Mouse (Mus musculus): ENCODE data around the gene Elmod3. TPM values are rescaled to one million over a fixed set of nuclear protein-coding genes. Genes with fewer than 3 reads are reported as not detected.

Elmod3 gene
- polyA plus RNA-seq, 1 experiment = 6.3 TPM

- Histone ChIP-seq H3K4me1 (ENCODE audit: control insufficient read depth, insufficient read depth, low read length) (no peaks in the 10 kb centered on the region), H3K9me3 (replicated peaks; ENCODE audit: control insufficient read depth, insufficient read depth, low read length, poor library complexity, severe bottlenecking) (no peaks in the 10 kb centered on the region), H3K4me3 (ENCODE audit: low read depth, low read length) (no peak overlapping the region), H3K27me3 (ENCODE audit: control insufficient read depth, insufficient read depth, low read length, poor library complexity, severe bottlenecking) (no peaks in the 10 kb centered on the region), H3K27ac (ENCODE audit: insufficient read depth, low read length) (no peak overlapping the region), H3K36me3 (ENCODE audit: control insufficient read depth, insufficient read depth, low read length, poor library complexity, severe bottlenecking) (no peaks in the 10 kb centered on the region), H3K9ac (ENCODE audit: low read depth, poor library complexity, severe bottlenecking) (no peak overlapping the region)
- no peak for TF ChIP-seq CTCF (IDR thresholded peaks at IDR 0.05; ENCODE audit: low read depth, low read length)
- TF ChIP-seq EP300 (IDR thresholded peaks at IDR 0.05; ENCODE audit: insufficient read depth, low read depth, low read length) = no peak
- TF ChIP-seq POLR2A (IDR thresholded peaks at IDR 0.05; ENCODE audit: insufficient read depth, low read length) = no peak
These were observed 65.6 kb downstream of the Elmod3 start for GRCm38 (mm10) chr6:72532580-72532979.

DNA sequence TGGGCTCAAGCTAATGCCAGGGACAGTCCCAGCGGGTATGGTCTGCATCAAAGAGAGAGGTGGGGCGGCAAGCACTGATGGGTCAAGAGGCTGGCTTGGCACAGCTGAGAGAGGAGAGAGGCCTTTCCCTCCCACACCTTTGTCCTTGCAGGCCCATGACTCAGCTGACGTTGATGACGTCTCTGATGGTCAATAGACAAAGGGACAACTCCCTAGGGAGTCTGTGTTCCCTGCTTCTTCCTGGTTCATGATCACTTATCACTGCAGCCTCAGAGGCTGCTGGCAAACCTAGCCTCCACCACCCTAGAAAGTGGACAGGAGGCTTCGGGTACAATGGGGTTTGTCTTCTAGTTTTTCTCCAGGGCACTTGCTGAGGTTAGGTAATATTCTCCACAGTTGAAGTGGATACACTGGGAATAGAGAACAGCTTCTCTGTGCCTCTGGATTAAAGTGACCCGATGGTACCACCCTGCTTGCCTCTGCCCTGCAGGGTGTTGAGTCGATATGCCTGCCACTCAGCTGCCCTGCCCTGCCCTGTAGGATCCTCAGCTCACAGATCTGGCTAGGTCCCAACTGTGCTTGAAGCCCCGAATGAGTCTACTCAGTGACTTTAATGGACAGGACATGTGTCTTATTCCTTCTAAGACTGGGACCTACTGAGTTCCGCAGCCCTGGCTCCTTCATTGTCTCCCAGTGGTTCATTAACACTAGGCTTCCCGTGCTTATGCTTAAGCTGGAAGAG, 69.6 kb downstream of the Elmod3 start:
- H3K4me3 ChIP-seq (ENCODE audit: low read depth, low read length) = no peak overlapping the region
- H3K4me1 ChIP-seq (ENCODE audit: control insufficient read depth, insufficient read depth, low read length) = no peaks in the 10 kb centered on the region
- no peaks in the 10 kb centered on the region for H3K27me3 ChIP-seq (ENCODE audit: control insufficient read depth, insufficient read depth, low read length, poor library complexity, severe bottlenecking)
- H3K36me3 ChIP-seq (ENCODE audit: control insufficient read depth, insufficient read depth, low read length, poor library complexity, severe bottlenecking) = no peaks in the 10 kb centered on the region
- H3K9me3 ChIP-seq (replicated peaks; ENCODE audit: control insufficient read depth, insufficient read depth, low read length, poor library complexity, severe bottlenecking) = no peaks in the 10 kb centered on the region
- H3K9ac ChIP-seq (ENCODE audit: low read depth, poor library complexity, severe bottlenecking) = no peak overlapping the region
- no peak overlapping the region for H3K27ac ChIP-seq (ENCODE audit: insufficient read depth, low read length)
- TF ChIP-seq EP300 (IDR thresholded peaks at IDR 0.05; ENCODE audit: insufficient read depth, low read depth, low read length) = no peak
- TF ChIP-seq POLR2A (IDR thresholded peaks at IDR 0.05; ENCODE audit: insufficient read depth, low read length) = no peak
- TF ChIP-seq CTCF (IDR thresholded peaks at IDR 0.05; ENCODE audit: low read depth, low read length) = no peak

GRCm38 (mm10) chr6:72527070-72527469, 71.1 kb downstream of the Elmod3 start:
- Histone ChIP-seq H3K9me3 (replicated peaks; ENCODE audit: control insufficient read depth, insufficient read depth, low read length, poor library complexity, severe bottlenecking) (no peaks in the 10 kb centered on the region), H3K27ac (ENCODE audit: insufficient read depth, low read length) (no peak overlapping the region), H3K36me3 (ENCODE audit: control insufficient read depth, insufficient read depth, low read length, poor library complexity, severe bottlenecking) (no peaks in the 10 kb centered on the region), H3K4me1 (ENCODE audit: control insufficient read depth, insufficient read depth, low read length) (no peaks in the 10 kb centered on the region), H3K9ac (ENCODE audit: low read depth, poor library complexity, severe bottlenecking) (no peak overlapping the region), H3K27me3 (ENCODE audit: control insufficient read depth, insufficient read depth, low read length, poor library complexity, severe bottlenecking) (no peaks in the 10 kb centered on the region), H3K4me3 (ENCODE audit: low read depth, low read length) (no peak overlapping the region)
- TF ChIP-seq EP300 (IDR thresholded peaks at IDR 0.05; ENCODE audit: insufficient read depth, low read depth, low read length) (no peak), POLR2A (IDR thresholded peaks at IDR 0.05; ENCODE audit: insufficient read depth, low read length) (no peak), CTCF (IDR thresholded peaks at IDR 0.05; ENCODE audit: low read depth, low read length) (no peak)

DNA sequence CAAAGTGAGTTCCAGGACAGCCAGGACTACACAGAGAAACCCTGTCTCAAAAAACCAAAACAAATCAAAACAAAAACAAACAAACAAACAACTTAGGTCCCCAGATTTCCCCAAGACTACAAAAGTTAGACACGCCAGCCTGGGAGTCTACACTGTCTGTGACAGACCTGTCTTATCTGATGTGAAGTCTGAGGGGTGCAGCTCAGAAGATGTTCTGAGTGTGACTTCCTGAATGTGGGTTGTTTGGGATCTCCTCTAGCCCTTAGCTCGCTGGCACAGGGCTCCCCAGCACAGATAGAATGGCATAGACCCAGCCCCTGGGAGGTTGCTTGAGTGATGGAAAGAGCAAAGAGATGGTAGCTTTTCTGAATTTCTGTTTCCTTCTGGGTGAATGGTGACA, 74.1 kb downstream of the Elmod3 start:
- H3K4me3 ChIP-seq (ENCODE audit: low read depth, low read length) = no peak overlapping the region
- TF ChIP-seq POLR2A (IDR thresholded peaks at IDR 0.05; ENCODE audit: insufficient read depth, low read length) = no peak
- TF ChIP-seq EP300 (IDR thresholded peaks at IDR 0.05; ENCODE audit: insufficient read depth, low read depth, low read length) = no peak
- TF ChIP-seq CTCF (IDR thresholded peaks at IDR 0.05; ENCODE audit: low read depth, low read length) = no peak
- H3K27ac ChIP-seq (ENCODE audit: insufficient read depth, low read length) = no peak overlapping the region
- no peaks in the 10 kb centered on the region for H3K9me3 ChIP-seq (replicated peaks; ENCODE audit: control insufficient read depth, insufficient read depth, low read length, poor library complexity, severe bottlenecking)
- H3K4me1 ChIP-seq (ENCODE audit: control insufficient read depth, insufficient read depth, low read length) = peaks cover 6% of the 10 kb centered on the region
- H3K9ac ChIP-seq (ENCODE audit: low read depth, poor library complexity, severe bottlenecking) = no peak overlapping the region
- no peaks in the 10 kb centered on the region for H3K36me3 ChIP-seq (ENCODE audit: control insufficient read depth, insufficient read depth, low read length, poor library complexity, severe bottlenecking)
- H3K27me3 ChIP-seq (ENCODE audit: control insufficient read depth, insufficient read depth, low read length, poor library complexity, severe bottlenecking) = no peaks in the 10 kb centered on the region

DNA sequence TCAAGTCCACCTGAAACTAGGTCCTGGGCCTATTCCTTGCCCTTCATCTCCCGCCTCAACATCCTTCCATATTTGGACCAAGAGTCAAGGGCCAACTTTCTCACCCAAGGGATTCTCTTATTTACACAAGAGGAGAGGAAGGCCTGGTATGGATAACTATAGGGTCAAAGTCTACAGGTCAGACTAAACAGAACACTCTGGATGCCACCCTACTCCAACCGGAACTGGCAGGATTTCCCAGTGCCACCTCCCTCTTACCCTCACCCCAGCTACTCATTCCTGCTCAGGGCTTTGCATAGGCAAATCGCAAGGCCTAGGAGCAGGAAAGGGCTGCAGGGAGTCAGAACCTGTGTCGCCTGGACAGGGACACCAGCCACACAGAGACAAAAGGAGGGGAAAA, 75.0 kb downstream of the Elmod3 start:
- Histone ChIP-seq H3K27ac (ENCODE audit: insufficient read depth, low read length) (no peak overlapping the region), H3K36me3 (ENCODE audit: control insufficient read depth, insufficient read depth, low read length, poor library complexity, severe bottlenecking) (no peaks in the 10 kb centered on the region), H3K9me3 (replicated peaks; ENCODE audit: control insufficient read depth, insufficient read depth, low read length, poor library complexity, severe bottlenecking) (no peaks in the 10 kb centered on the region), H3K4me3 (ENCODE audit: low read depth, low read length) (no peak overlapping the region), H3K4me1 (ENCODE audit: control insufficient read depth, insufficient read depth, low read length) (peaks cover 6% of the 10 kb centered on the region), H3K9ac (ENCODE audit: low read depth, poor library complexity, severe bottlenecking) (no peak overlapping the region), H3K27me3 (ENCODE audit: control insufficient read depth, insufficient read depth, low read length, poor library complexity, severe bottlenecking) (no peaks in the 10 kb centered on the region)
- TF ChIP-seq POLR2A (IDR thresholded peaks at IDR 0.05; ENCODE audit: insufficient read depth, low read length) = no peak
- TF ChIP-seq EP300 (IDR thresholded peaks at IDR 0.05; ENCODE audit: insufficient read depth, low read depth, low read length) = no peak
- no peak for TF ChIP-seq CTCF (IDR thresholded peaks at IDR 0.05; ENCODE audit: low read depth, low read length)

GRCm38 (mm10) chr6:72522288-72522687, 75.9 kb downstream of the Elmod3 start:
- Histone ChIP-seq H3K36me3 (ENCODE audit: control insufficient read depth, insufficient read depth, low read length, poor library complexity, severe bottlenecking) (no peaks in the 10 kb centered on the region), H3K27me3 (ENCODE audit: control insufficient read depth, insufficient read depth, low read length, poor library complexity, severe bottlenecking) (no peaks in the 10 kb centered on the region), H3K9me3 (replicated peaks; ENCODE audit: control insufficient read depth, insufficient read depth, low read length, poor library complexity, severe bottlenecking) (no peaks in the 10 kb centered on the region), H3K4me3 (ENCODE audit: low read depth, low read length) (no peak overlapping the region), H3K9ac (ENCODE audit: low read depth, poor library complexity, severe bottlenecking) (no peak overlapping the region), H3K4me1 (ENCODE audit: control insufficient read depth, insufficient read depth, low read length) (peaks cover 6% of the 10 kb centered on the region), H3K27ac (ENCODE audit: insufficient read depth, low read length) (no peak overlapping the region)
- TF ChIP-seq POLR2A (IDR thresholded peaks at IDR 0.05; ENCODE audit: insufficient read depth, low read length) = no peak
- no peak for TF ChIP-seq EP300 (IDR thresholded peaks at IDR 0.05; ENCODE audit: insufficient read depth, low read depth, low read length)
- TF ChIP-seq CTCF (IDR thresholded peaks at IDR 0.05; ENCODE audit: low read depth, low read length) = no peak

Measured in ES-Bruce4 (cell line).